Mouse (Mus musculus) cerebellum, postnatal 25 days (tissue): ENCODE data around the gene Gstcd.

ENCODE experiments used
- DNase-seq, 2 experiments: peaks; one replicate each; pipeline ENCODE4 v3.0.0; 2021; ENCODE audit warnings: mixed read lengths in 2 of 2

Gene Gstcd

DNA sequence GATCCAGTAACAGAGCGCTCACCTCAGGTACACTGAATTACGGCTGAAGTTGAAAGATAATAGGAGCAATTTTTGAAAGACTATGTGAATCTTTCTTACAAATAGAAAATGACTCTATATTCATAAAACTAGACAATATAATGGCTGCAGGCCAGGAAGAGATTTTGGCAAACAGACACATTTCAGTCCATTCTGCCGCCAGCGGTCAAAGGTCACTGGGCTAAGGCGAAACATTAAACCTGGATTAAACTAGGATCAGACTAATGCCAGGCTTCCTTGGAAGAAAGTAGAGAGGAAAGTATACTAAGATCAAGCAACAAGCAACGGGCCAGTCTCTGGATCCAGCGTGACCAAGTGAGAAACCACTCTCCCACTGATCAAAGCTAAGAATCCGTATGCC is 152.8 kb downstream of the Gstcd start:
- DNase-seq: no peak

DNA sequence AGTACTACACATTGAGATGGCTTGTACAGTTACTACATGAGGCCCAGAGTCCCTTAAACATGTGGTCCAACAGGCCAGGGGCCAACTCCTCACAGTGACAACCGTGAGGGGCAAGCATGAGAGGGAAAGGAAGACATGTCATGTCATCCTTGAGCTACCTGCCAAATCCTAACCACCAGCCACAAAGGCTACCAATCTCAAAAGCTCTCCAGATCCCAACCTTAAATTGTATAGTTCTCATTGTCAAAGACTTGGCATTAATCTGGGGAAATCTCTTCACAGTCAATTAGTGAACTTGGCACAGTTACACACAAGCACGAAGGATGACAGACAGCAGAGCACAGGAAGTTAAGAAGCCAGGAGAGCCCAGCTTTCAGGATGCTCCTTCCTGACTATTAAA is 157.2 kb downstream of the Gstcd start:
- DNase-seq: no peak
